Mouse (Mus musculus) bone marrow, adult 2 months (tissue): Measurements from ENCODE around the gene Stt3b.

Experiments used
- CTCF ChIP-seq: fragments of 200-500 bp; IDR thresholded peaks from 2 replicates; pipeline ENCODE4 v1.5.1; 2011; ENCODE audit warnings: low read length, control low read depth; ENCODE audit not compliant: control insufficient read depth, insufficient read depth
- POLR2A ChIP-seq: fragments of 200-500 bp; IDR thresholded peaks from 2 replicates; pipeline ENCODE4 v1.6.1; 2011; ENCODE audit warnings: low read depth, mild to moderate bottlenecking, control low read depth, low read length, borderline replicate concordance; ENCODE audit not compliant: control insufficient read depth

DNA sequence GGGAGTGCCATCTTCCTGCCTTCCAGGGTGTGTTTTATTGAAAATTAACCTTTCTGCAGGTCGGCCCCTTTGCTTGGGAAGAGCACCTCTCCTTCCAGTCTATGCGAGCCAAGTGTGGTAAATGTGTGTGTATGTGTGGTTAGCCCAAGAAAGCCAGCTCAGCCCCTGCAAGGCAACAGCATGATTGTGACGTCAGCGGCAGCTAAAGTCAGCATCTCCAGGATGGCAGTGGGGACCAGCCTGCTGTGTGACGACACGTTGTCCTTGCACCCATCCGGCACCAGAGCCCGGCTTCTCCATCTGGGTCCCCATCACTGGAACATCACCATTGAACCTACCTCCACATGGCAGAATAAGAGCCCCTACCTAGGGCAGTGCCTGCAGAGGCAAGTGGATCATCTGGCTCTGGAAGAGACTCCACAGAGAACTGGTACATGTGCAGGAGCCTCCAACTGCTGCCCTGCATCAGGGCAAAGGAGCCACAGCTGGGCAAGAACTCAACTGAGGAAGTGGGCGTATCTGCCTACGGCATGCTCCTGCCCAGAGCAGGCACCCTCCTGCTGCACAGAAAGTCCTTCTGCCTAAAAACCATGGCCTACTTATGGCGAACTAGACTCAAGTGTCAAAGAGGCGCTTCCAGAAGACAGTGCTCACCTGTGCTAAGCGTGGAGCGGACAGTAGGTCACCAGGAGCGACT, 109.9 kb downstream of the Stt3b start:
- TF ChIP-seq CTCF (no peak), POLR2A (no peak)
